Mouse (Mus musculus): ENCODE data around the gene Eif4g3.
A peak's percentile ranks its signal among the peaks of the same experiment; 100 is the strongest.

Eif4g3 gene

DNA sequence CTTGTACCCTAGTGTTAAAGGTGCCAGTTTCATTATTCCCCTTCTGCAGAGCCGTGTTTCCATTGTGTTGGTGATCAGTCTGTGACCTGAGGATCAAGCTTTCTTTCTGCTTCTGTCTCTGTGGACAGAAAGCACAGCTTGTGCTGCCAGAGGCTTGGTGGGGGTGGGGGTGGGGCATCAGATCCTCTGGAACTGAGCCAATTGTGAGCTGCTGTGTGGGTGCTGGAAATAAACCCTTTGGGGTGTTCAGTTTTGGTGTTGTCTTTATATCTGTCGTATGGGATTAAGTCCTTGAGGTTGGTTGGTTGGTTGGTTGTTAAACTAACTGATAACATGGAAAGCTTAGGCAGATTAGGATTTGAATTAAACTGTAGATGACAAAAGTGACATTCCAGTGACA, 171.0 kb downstream of the Eif4g3 start:
- no peak for DNase-seq (ENCODE audit: low spot score)

GRCm38 (mm10) chr4:138164860-138165259, 172.0 kb downstream of the Eif4g3 start:
- no peak for DNase-seq (ENCODE audit: low spot score)

- no peak for DNase-seq (ENCODE audit: low spot score)
These were observed 173.7 kb downstream of the Eif4g3 start for GRCm38 (mm10) chr4:138166519-138166918.

DNA sequence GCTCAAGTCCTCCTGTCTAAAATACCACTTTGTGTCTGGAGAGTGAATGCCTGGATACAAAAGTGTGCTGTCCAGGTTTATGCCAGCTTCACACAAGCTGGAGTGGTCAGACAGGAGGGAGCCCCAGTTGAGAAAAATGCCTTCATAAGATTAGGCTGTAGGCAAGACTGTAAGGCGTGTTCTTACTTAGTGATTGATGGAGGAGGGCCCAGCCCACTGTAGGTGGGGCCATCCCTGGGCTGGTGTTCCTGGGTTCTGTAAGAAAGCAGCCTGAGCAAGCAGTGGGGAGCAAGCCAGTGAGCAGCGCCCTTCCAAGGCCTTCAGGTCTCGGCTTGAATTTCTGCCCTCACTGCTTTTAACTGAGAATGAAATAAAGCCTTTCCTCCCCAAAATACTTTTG, 175.3 kb downstream of the Eif4g3 start:
- DNase-seq (ENCODE audit: low spot score) = no peak

DNA sequence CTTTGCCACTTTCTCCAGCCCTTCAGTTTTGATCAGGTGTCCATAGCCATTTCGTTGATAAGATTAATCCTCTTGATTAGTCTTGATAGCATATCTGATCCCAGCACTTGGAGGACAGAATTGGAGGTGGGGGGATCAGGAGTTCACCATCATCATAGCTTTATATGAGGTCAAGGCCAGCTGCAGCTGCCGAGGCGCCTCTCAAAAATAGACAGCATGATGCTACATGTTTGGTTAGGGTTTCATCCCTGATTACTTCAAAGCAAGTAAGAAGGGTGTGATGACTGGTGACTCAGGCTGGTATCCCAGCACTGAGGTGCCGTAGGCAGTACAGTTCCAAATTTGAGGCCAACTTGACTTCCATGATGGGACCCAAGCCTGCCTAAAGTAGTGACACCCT, 176.6 kb downstream of the Eif4g3 start:
- DNase-seq (ENCODE audit: low spot score) = no peak

DNA sequence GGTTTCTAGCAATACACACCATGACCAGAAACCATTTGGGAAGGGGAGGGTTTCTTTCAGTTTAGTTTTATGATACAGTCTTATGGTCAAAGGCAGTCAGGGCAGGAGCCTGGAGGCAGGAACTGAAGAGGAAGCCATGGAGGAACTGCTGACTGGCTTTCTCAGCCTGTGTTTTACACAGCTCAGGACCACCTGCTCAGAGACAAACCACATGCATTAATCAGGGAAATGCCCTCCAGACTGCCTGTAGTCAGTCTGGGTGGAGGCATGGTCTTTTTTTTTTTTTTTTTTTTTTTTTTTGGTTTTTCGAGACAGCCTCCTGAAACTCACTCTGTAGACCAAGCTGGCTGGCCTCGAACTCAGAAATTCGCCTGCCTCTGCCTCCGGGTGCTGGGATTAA, 179.9 kb downstream of the Eif4g3 start:
- DNase-seq (ENCODE audit: low spot score) = no peak

- no peak for DNase-seq (ENCODE audit: low spot score)
These were observed 186.6 kb downstream of the Eif4g3 start for GRCm38 (mm10) chr4:138179391-138179790.

- DNase-seq (ENCODE audit: low spot score) = no peak
These were observed 187.9 kb downstream of the Eif4g3 start for GRCm38 (mm10) chr4:138180719-138181118.

- DNase-seq (ENCODE audit: low spot score) = no peak
These were observed 191.2 kb downstream of the Eif4g3 start for GRCm38 (mm10) chr4:138184056-138184455.

- no peak for DNase-seq (ENCODE audit: low spot score)
These were observed 191.8 kb downstream of the Eif4g3 start for GRCm38 (mm10) chr4:138184573-138184981.

GRCm38 (mm10) chr4:138185961-138186360, 193.1 kb downstream of the Eif4g3 start:
- no peak for DNase-seq (ENCODE audit: low spot score)

- no peak for DNase-seq (ENCODE audit: low spot score)
These were observed 195.2 kb downstream of the Eif4g3 start for GRCm38 (mm10) chr4:138187995-138188394.

- DNase-seq (ENCODE audit: low spot score) = no peak
These were observed 199.7 kb downstream of the Eif4g3 start for GRCm38 (mm10) chr4:138192561-138192960.

DNA sequence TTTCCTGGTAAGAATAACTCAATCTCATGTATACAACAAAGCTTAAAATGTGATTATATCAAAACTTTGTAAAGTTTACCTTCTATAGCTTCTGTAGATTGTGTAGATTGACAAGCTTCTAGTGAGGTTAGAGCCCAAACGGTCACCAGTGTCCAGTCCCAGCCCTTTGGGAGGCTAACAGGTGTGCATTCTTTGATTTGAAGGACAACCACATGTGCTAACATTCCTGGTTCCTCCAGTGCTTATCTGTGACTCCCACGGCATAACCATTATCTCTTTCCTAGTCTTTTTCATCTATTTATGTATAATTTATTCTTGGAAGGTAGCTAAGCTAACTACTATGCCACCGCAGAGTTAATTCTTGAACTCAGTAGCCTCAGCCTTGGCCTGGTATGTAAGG, 207.9 kb downstream of the Eif4g3 start:
- DNase-seq (ENCODE audit: low spot score) = no peak

DNA sequence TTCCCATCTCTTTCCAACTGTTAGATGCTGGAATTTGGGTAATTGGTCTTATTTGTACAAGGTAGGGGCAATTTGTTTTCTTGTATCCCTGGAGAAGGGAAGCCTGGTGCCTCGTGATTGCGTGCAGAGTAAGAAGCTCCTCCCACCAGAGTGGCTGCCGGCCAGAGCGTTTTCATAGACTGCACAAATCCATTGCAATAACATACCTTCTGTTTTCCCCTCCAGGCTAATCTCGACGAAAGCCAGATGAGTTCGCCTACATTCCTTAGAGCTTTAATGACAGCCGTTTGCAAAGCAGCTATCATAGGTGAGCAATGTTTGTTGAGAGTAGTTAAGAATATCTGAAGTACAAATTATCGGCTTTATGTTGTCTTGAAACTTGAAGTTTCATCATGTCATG, 208.9 kb downstream of the Eif4g3 start:
- no peak for DNase-seq (ENCODE audit: low spot score)

DNA sequence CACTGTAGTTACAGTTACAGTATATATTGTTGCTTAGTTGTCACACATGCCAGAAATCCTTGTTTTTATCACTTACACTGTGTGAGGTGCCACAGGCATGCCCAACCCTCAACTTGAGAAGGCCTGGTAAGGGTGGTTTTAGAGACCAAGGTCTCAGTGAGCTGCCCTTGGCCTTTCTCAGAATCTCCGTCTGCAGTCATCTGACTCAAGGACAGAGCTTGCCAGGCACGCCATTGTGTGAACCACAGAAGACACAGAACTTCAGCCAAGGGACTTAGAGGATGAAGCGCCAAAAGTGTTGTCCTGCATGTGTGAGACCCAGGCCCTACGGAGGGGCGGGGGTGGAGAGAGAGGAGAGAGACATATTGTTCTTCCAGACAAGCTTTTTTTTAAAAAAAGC, 217.3 kb downstream of the Eif4g3 start:
- DNase-seq (ENCODE audit: low spot score) = no peak

- peak; percentile 33 for DNase-seq (ENCODE audit: low spot score)
These were observed 221.0 kb downstream of the Eif4g3 start for GRCm38 (mm10) chr4:138213861-138214260.

DNA sequence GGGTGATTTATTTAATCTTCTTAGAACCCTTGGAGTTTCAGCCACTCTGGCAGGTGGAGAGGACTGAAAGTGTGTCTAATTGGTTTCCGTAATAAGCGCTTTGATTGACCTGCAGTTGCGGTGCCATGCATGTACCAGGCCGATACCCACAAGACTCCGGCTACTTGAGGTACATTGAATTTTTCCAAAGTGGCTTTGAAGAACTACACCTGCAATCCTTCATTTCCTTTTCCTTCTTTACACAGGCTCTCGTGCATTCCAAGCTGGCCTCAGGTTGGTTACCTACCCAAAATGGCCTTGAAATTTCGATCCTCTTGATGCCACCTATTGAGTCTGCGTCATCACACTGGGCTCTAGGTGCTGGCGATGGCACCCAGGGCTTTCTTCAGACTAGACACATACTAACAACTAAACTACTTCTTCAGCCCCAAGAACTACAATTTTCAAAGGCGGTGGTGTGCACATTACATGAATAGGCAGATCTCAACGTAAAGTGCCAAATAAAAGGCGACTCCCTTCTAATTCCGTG, 222.9 kb downstream of the Eif4g3 start:
- DNase-seq (ENCODE audit: low spot score) = no peak

- peak; percentile 73 for DNase-seq (ENCODE audit: low spot score)
These were observed 223.5 kb downstream of the Eif4g3 start, which contains the start of gene Hp1bp3 for GRCm38 (mm10) chr4:138216200-138216890. Gene Hp1bp3 (plus strand): TSS chr4:138216296.

GRCm38 (mm10) chr4:138216891-138217392, 224.1 kb downstream of the Eif4g3 start:
- peak; percentile 98 for DNase-seq (ENCODE audit: low spot score)

DNA sequence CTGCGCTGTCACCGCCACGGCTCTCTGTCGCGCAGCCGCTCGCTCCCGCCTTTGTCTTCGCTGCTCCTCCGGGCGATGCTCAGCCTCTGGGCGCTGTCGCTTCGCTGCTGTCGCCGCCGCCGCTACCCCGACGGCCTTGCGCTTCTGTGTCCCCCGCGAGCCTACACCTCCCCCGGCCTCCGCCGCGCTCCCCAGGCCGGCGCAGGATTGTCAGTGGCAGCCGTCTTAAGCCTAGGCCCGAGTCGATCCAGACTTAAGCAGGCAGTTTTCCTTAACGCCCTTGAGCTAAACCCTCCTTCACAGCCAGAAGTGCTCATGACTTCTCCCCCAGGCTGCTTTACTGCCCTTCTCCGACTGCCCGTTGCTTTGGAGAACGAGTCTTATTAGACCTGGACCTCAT, 224.6 kb downstream of the Eif4g3 start:
- DNase-seq (ENCODE audit: low spot score) = no peak

DNA sequence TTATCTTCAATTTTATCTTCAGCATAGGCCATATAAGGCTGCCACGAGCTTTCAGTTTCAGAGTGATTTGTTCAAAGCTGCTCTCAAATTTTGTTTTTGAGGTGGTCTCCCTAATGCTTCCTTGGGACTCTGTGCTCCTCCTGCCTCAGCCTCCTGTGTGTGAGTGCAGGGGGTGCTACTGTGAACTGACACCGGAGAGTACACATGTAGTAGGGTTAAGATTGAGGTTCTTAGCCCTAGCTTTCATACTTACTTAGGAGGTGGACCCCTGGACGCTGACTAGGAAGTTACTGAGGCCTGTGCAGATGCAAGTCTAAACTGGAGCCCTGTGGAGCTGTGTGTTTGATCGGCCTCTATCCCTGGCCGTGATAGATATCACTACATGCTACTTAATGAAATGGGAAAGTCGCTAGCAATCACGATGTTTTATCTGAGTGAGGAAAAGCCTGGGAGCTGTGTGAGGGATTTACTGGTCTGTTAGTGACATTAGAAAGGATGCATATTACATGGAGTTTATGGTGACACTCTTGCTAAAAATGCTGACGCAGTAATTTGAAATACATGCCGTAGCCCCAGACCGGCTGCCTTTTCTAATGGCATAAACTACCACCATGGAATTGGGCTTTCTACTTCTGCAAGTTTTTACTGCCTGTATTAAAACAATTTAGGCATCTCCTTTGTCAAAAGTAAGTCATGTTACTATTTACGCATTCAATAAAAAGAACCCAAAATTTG, 225.3 kb downstream of the Eif4g3 start:
- no peak for DNase-seq (ENCODE audit: low spot score)

- DNase-seq (ENCODE audit: low spot score) = no peak
These were observed 226.5 kb downstream of the Eif4g3 start for GRCm38 (mm10) chr4:138219331-138219730.
